8 mouse cellular contexts compared by ENCODE assay signal in the genomic region with DNA sequence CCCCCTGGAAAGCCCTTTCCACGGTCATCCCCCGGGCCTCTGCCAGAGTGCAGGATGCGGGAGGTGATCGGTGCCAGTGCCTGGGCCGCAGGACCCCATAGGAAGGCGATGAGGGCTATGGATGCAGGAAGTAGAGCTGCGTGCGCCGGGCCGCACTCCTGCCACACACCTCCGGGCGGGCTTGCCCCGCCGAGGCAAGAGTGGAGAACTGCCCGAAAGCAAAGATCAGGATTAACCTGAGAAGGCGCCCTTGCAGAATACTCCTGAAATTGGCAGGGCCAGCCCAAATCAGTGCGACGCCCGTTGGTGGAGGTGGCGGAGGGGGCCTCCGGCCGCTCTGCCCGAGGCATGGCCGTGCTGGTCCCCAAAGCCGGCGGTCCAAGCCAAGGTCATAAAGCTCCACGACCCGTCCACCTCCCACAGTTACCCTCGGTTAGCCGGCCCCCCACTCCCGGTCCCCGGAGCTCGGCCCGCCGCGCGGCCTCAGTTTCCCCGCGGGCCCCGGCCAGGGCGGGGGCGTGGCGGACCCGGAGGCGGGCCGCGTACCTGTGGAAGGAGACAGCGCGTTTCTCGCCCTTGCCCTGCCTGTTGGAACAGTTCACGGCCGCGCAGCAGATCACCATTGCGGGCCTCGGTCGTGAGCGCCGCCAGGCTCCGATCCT. TPM values are rescaled to one million over a fixed set of nuclear protein-coding genes. Genes with fewer than 3 reads are reported as not detected.
A peak's percentile ranks its signal among the peaks of the same experiment; 100 is the strongest.
DNase-seq lines count a peak whose midpoint lies in the region; ATAC-seq and TF ChIP-seq lines count a peak whose summit lies in the region.

No protein-coding gene starts in this region.

- no peaks in the 10 kb centered on the region for H3K27me3 ChIP-seq in forebrain, postnatal 0 days (ENCODE audit: insufficient read depth, low read length)
- H3K27me3 ChIP-seq in kidney, embryonic 14.5 days (ENCODE audit: control insufficient read depth, insufficient read depth, low read length), result no peaks in the 10 kb centered on the region
- H3K27me3 ChIP-seq in lung, embryonic 16.5 days (ENCODE audit: control insufficient read depth, insufficient read depth, low read depth, low read length), result no peaks in the 10 kb centered on the region

- H3K9me3 ChIP-seq in forebrain, postnatal 0 days (ENCODE audit: low read length), result no peaks in the 10 kb centered on the region
- H3K9me3 ChIP-seq in kidney, embryonic 14.5 days (ENCODE audit: control insufficient read depth, low read length), result no peaks in the 10 kb centered on the region
- no peaks in the 10 kb centered on the region for H3K9me3 ChIP-seq in lung, embryonic 16.5 days (ENCODE audit: control insufficient read depth, low read length)

- TF ChIP-seq CTCF in forebrain, postnatal 0 days (IDR thresholded peaks at IDR 0.05; ENCODE audit: low read depth), result no peak

- WGBS in forebrain, postnatal 0 days, result 2% methylated on average over 59 of the region's 59 CpGs
- whole genome bisulfite sequencing in kidney, embryonic 14.5 days, result under 1% methylated on average over 57 of the region's 59 CpGs
- WGBS in lung, embryonic 16.5 days, result under 1% methylated on average over 55 of the region's 59 CpGs

- H3K9ac ChIP-seq in forebrain, postnatal 0 days, result peak overlapping the region; percentile 84
- peak overlapping the region; percentile 90 for H3K9ac ChIP-seq in kidney, embryonic 14.5 days (ENCODE audit: low read depth, low read length)
- peak overlapping the region; percentile 94 for H3K9ac ChIP-seq in lung, embryonic 16.5 days (ENCODE audit: low read length)

- peak; percentile 59 for DNase-seq in adrenal gland, postnatal 14 days
- no peak for DNase-seq in adrenal gland, postnatal 10 days
- DNase-seq in thymus, postnatal 10 days (ENCODE audit: low spot score in 2 of 2), result peak; percentile 21 to 41
- no peak for DNase-seq in thymus, postnatal 4 days
- DNase-seq in forebrain, postnatal 0 days, result no peak

- 0 out of 2 replicates have a peak, but pooled peaks cover 9% of the 10 kb centered on the region for H3K4me1 ChIP-seq in forebrain, postnatal 0 days (ENCODE audit: insufficient read depth)
- H3K4me1 ChIP-seq in kidney, embryonic 14.5 days (ENCODE audit: control insufficient read depth, insufficient read depth, low read length), result peaks cover 7% of the 10 kb centered on the region; the same call in 1 of the 2 replicates
- peaks cover 12% of the 10 kb centered on the region for H3K4me1 ChIP-seq in lung, embryonic 16.5 days (replicated peaks; ENCODE audit: control insufficient read depth, insufficient read depth, low read length)

- H3K36me3 ChIP-seq in forebrain, postnatal 0 days (ENCODE audit: insufficient read depth), result peaks cover 15% of the 10 kb centered on the region
- peaks cover 17% of the 10 kb centered on the region for H3K36me3 ChIP-seq in kidney, embryonic 14.5 days (ENCODE audit: control insufficient read depth, insufficient read depth, low read length)
- peaks cover 13% of the 10 kb centered on the region for H3K36me3 ChIP-seq in lung, embryonic 16.5 days (ENCODE audit: control insufficient read depth, insufficient read depth, low read length)

- H3K4me3 ChIP-seq in forebrain, postnatal 0 days (ENCODE audit: low read depth, low read length), result peak overlapping the region; percentile 97
- peak overlapping the region; percentile 75 for H3K4me3 ChIP-seq in kidney, embryonic 14.5 days (ENCODE audit: low read length)
- peak overlapping the region; percentile 99 for H3K4me3 ChIP-seq in lung, embryonic 16.5 days (ENCODE audit: low read length)

- ATAC-seq in forebrain, postnatal 0 days, result peak; percentile 12
- ATAC-seq in kidney, embryonic 14.5 days (ENCODE audit: low FRiP score, low TSS enrichment), result peak; percentile 54
- peak; percentile 39 for ATAC-seq in lung, embryonic 16.5 days (ENCODE audit: low read depth)
- ATAC-seq in neutrophil, adult 5-6 weeks (ENCODE audit: extremely low read depth, insufficient number of reproducible peaks, low FRiP score, poor library complexity, severe bottlenecking), result 0 out of 2 replicates have a peak, but pooled peaks have one; percentile 3

- H3K4me2 ChIP-seq in forebrain, postnatal 0 days (ENCODE audit: low read depth), result peak overlapping the region; percentile 85
- H3K4me2 ChIP-seq in kidney, embryonic 14.5 days (replicated peaks; ENCODE audit: low read depth, low read length), result peak overlapping the region; percentile 80
- peak overlapping the region; percentile 91 for H3K4me2 ChIP-seq in lung, embryonic 16.5 days (ENCODE audit: low read depth, low read length)

- peak overlapping the region; percentile 84 for H3K27ac ChIP-seq in forebrain, postnatal 0 days (ENCODE audit: low read depth, low read length)
- H3K27ac ChIP-seq in kidney, embryonic 14.5 days (ENCODE audit: low read depth, low read length), result peak overlapping the region; percentile 88
- H3K27ac ChIP-seq in lung, embryonic 16.5 days (ENCODE audit: low read length), result peak overlapping the region; percentile 94

RNA-seq across cellular contexts. Expression of a gene that starts 0.6 kb away (rescaled TPM):
- 42.6 and 45.8 TPM in 2 replicates for total RNA-seq in adrenal gland, postnatal 14 days (2021)
- total RNA-seq in adrenal gland, postnatal 10 days (2021), result 10 to 100 TPM; 46.0 to 51.7 TPM
- 53.2 and 71.3 TPM in 2 replicates for total RNA-seq in forebrain, postnatal 0 days (2014; rRNA removed)
- polyA plus RNA-seq in forebrain, postnatal 0 days (2015; fragmentation: Nextera tagmentation; extraction: Ambion mirVana), result 51.2 and 53.2 TPM in 2 replicates
- 58.6 and 64.8 TPM in 2 replicates for polyA plus RNA-seq in kidney, embryonic 14.5 days (2014; fragmentation: Nextera tagmentation; extraction: Ambion mirVana)
- polyA plus RNA-seq in lung, embryonic 16.5 days (2015; fragmentation: Nextera tagmentation; extraction: Ambion mirVana), result 47.2 and 49.7 TPM in 2 replicates
- total RNA-seq in neutrophil, adult 5-6 weeks (2017), result 10.9 and 12.8 TPM in 2 replicates

RNA-seq across cellular contexts. Expression of a gene that starts 2.7 kb away (rescaled TPM):
- 67.3 and 69.4 TPM in 2 replicates for total RNA-seq in adrenal gland, postnatal 14 days (2021)
- total RNA-seq in adrenal gland, postnatal 10 days (2021), result 10 to 100 TPM; 62.2 to 75.5 TPM
- 46.0 and 50.6 TPM in 2 replicates for total RNA-seq in forebrain, postnatal 0 days (2014; rRNA removed)
- polyA plus RNA-seq in forebrain, postnatal 0 days (2015; fragmentation: Nextera tagmentation; extraction: Ambion mirVana), result 72.6 and 72.7 TPM in 2 replicates
- 80.8 and 95.7 TPM in 2 replicates for polyA plus RNA-seq in kidney, embryonic 14.5 days (2014; fragmentation: Nextera tagmentation; extraction: Ambion mirVana)
- 72.1 and 80.3 TPM in 2 replicates for polyA plus RNA-seq in lung, embryonic 16.5 days (2015; fragmentation: Nextera tagmentation; extraction: Ambion mirVana)
- total RNA-seq in neutrophil, adult 5-6 weeks (2017), result 50.0 and 57.3 TPM in 2 replicates

RNA-seq across cellular contexts. Expression of a gene that starts 47.7 kb away (rescaled TPM):
- 70.1 and 70.7 TPM in 2 replicates for total RNA-seq in adrenal gland, postnatal 14 days (2021)
- total RNA-seq in adrenal gland, postnatal 10 days (2021), result 10 to 100 TPM; 72.3 to 76.9 TPM
- 90.9 and 97.1 TPM in 2 replicates for total RNA-seq in forebrain, postnatal 0 days (2014; rRNA removed)
- 123 and 138 TPM in 2 replicates for polyA plus RNA-seq in forebrain, postnatal 0 days (2015; fragmentation: Nextera tagmentation; extraction: Ambion mirVana)
- 287 and 307 TPM in 2 replicates for polyA plus RNA-seq in kidney, embryonic 14.5 days (2014; fragmentation: Nextera tagmentation; extraction: Ambion mirVana)
- polyA plus RNA-seq in lung, embryonic 16.5 days (2015; fragmentation: Nextera tagmentation; extraction: Ambion mirVana), result 231 and 238 TPM in 2 replicates
- 36.5 and 48.5 TPM in 2 replicates for total RNA-seq in neutrophil, adult 5-6 weeks (2017)

RNA-seq across cellular contexts. Expression of a gene that starts 49.7 kb away (rescaled TPM):
- total RNA-seq in adrenal gland, postnatal 14 days (2021), result 15.2 and 17.3 TPM in 2 replicates
- total RNA-seq in adrenal gland, postnatal 10 days (2021), result 10 to 100 TPM; 15.2 to 17.9 TPM
- 9.3 and 12.9 TPM in 2 replicates for total RNA-seq in forebrain, postnatal 0 days (2014; rRNA removed)
- 4.4 and 5.4 TPM in 2 replicates for polyA plus RNA-seq in forebrain, postnatal 0 days (2015; fragmentation: Nextera tagmentation; extraction: Ambion mirVana)
- 10.7 and 18.5 TPM in 2 replicates for polyA plus RNA-seq in kidney, embryonic 14.5 days (2014; fragmentation: Nextera tagmentation; extraction: Ambion mirVana)
- polyA plus RNA-seq in lung, embryonic 16.5 days (2015; fragmentation: Nextera tagmentation; extraction: Ambion mirVana), result 20.1 and 21.1 TPM in 2 replicates
- total RNA-seq in neutrophil, adult 5-6 weeks (2017), result 25.2 and 30.5 TPM in 2 replicates

Comparison
In these comparisons a context has a peak if more than half of its experiments do, and no peak if none do; other contexts are left out.
1. DNase-seq: peak in adrenal gland, postnatal 14 days (single experiment) and thymus, postnatal 10 days (2 of 2); none in adrenal gland, postnatal 10 days (single experiment), thymus, postnatal 4 days (single experiment) and forebrain, postnatal 0 days (single experiment).
2. ATAC-seq: peak in every context shown above with its lines; median percentile 54 in kidney, embryonic 14.5 days; 39 in lung, embryonic 16.5 days; 12 in forebrain, postnatal 0 days; 3 in neutrophil, adult 5-6 weeks.
3. Peak in every context shown above with its lines, with median percentiles within 50 percentile points of each other: H3K27ac ChIP-seq, H3K4me2 ChIP-seq, H3K4me3 ChIP-seq and H3K9ac ChIP-seq.